Mouse (Mus musculus) testis, adult 2 months (tissue): Measurements from ENCODE around the gene Afap1l2.

Experiments
- CTCF ChIP-seq: fragments of 200-500 bp; IDR thresholded peaks from 2 replicates; pipeline ENCODE4 v1.5.1; 2012; ENCODE audit warnings: low read depth, mild to moderate bottlenecking, inconsistent platforms, low read length, moderate library complexity; ENCODE audit not compliant: control insufficient read depth, insufficient read depth, insufficient replicate concordance
- POLR2A ChIP-seq: fragments of 200-500 bp; IDR thresholded peaks from 2 replicates; pipeline ENCODE4 v1.6.1; 2012; ENCODE audit warnings: low read depth, mild to moderate bottlenecking, inconsistent platforms, low read length, moderate library complexity; ENCODE audit not compliant: control insufficient read depth

DNA sequence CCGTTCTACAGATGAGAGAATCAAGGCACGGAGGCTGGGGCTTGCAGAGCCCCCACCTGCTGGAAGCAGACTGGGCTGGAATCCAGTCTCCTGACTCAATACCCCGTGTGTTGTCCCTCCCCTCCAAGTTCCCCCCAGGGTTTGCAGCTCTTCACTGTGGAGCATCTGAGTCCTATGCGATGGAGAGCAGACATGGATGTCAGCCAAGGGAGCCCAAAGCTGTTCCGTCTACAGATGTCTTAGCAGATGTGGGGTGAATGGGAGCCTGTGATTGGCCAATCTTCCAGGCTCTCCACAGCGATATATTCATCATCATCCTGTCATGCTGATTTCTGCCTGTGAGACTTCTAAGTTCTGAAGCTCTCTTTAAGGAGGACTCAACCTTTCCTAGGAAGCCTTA is 130.7 kb downstream of the Afap1l2 start:
- no peak for TF ChIP-seq POLR2A
- TF ChIP-seq CTCF, result no peak
